Mouse (Mus musculus): ENCODE results near the gene Vps37d.
"Not testable (repeated sequence)": the region's sequence is repeated elsewhere in the genome, so short reads cannot be mapped to it uniquely, and the experiment has no call there.

The Vps37d gene

GRCm38 (mm10) chr5:135073349-135074150, 4.5 kb downstream of the Vps37d start:
- DNase-seq = peak; percentile 29

DNA sequence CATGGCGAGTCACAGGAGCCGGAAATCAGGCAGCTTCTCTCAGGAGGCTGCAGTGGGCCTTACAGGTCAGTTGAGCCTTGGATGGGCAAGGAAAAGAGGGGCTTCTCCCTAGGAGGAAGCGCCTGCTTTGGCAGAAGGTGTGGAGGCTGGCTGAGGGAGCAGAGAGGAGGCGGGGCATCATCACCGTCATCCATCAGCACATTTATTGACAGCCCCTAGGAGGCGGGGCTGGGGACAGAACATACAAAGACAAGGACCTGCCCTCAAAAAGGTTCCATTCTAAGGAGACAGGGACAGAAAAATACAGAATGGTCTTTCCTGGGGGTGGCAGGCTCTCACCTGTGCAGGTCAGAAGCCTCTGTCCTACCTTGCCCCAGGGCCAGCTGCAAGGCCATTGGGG, 5.3 kb downstream of the Vps37d start:
- no peak for DNase-seq

DNA sequence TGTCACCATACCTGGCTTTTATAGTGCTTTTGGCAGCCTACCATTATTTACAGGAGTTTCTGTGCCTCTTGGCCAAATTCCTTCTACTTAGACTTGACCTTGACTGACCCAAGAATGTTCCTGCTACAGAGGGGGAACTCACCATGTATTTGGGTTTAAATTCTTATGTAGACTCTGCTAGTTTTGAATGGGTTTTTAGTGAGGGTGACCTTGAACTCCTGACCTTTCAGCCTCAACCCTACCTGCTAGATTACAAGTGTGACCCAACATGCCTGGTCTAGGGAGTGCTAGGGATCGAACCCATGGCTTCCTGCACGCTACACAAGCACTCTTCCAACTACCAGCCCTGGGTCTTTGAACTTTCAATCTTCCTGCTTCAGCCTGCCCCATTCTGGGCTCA, 6.0 kb downstream of the Vps37d start:
- no peak for DNase-seq

GRCm38 (mm10) chr5:135070448-135070847, 7.6 kb downstream of the Vps37d start:
- no peak for DNase-seq

DNA sequence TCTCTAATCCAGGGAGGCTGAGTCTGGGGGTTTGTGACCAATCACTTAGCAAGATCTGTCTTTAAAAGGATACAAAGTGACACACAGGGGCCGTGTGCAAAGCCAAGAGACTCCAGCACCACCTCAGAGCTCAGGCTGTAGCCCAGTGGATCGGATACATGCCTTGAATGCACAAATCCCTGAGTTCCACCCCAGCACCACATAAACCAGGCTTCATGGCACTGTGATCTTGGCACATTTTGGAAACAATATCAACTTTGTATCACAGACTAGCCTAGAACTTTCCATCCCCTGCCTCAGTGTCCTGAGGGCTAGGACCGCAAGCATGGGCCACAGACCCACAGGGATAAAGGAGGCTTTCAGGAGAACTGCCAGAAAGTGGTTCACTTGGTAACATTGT, 12.1 kb downstream of the Vps37d start:
- DNase-seq = no peak

- DNase-seq = not testable (repeated sequence)
Observed at GRCm38 (mm10) chr5:135064909-135065446, 13.1 kb downstream of the Vps37d start, which contains the start of gene Bud23. Bud23 (minus strand) TSS chr5:135064959.

DNA sequence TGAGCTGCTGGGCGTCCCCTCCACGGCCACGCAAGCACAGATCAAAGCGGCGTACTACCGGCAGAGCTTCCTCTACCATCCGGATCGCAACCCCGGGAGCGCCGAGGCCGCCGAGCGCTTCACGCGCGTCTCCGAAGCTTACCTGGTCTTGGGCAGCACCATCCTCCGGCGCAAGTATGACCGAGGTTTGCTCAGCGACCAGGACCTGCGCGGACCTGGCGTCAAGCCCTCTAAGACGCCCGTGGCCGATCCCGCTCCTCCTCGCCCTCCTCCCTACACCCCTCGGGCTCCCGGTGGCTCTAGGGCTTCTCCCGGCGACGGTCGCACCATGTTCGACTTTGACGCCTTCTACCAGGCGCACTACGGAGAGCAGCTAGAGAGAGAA, 13.7 kb downstream of the Vps37d start:
- DNase-seq = no peak

- peak; percentile 99 for DNase-seq
Observed at GRCm38 (mm10) chr5:135063629-135064381, 14.3 kb downstream of the Vps37d start, which contains the start of gene Dnajc30. Dnajc30 (plus strand) TSS chr5:135064202.

DNA sequence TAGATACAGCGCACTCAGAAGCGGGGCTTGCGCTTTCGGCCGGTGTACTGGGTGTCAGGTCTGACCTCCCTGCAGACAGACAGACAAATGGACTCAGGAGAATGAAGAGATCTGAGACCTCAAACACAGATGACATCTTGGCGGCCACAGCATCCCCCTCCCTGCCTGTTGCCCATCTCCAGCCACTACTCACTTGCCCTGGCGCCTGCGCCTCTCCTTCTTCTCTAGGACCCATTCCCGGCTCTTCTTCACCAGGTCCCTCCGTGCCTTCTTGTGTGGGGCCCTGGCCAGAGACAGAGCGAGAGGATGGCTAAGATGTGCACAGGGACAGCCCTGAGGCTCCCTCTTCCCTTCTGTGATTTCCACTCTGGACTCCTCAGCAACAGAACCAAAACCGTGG, 24.7 kb downstream of the Vps37d start:
- no peak for DNase-seq

DNA sequence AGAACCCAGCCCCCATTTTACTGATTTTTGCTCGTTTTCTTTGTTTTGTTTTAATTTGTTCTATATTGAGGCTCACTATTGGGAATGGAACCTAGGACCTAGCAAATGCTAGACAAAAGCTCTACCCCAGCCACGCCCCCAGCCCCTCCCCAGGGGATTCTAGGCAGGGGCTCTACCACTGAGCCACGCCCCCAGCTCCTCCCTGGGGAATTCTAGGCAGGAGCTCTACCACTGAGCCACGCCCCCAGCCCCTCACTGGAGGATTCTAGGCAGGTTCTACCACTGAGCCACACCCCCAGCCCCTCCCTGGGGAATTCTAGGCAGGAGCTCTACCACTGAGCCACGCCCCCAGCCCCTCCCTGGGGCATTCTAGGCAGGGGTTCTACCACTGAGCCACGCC, 28.8 kb downstream of the Vps37d start:
- DNase-seq = not testable (repeated sequence)

DNA sequence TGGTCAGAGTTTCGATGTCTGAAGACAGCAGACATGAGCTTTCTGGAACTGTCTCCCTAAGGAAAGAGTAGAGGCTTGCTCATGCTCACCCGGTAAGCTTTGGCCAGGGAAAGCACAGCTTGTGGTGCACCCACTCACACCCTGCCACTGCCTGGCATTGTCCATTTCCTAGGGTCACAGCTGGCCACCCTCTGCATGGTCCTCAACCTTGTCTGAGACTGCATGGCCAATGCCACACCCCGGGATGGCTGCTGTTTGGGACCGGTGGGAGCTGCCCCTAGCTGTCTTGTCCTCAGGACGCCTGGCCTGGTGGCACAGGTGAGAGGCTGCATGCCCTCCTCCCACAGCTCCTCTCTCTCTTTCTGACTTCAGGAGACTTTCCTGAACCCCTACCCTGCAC, 29.5 kb downstream of the Vps37d start:
- DNase-seq = no peak

GRCm38 (mm10) chr5:135044575-135044974, 33.5 kb downstream of the Vps37d start:
- no peak for DNase-seq

- no peak for DNase-seq
Observed at GRCm38 (mm10) chr5:135042105-135042788, 35.8 kb downstream of the Vps37d start.

GRCm38 (mm10) chr5:135040777-135041176, 37.3 kb downstream of the Vps37d start:
- no peak for DNase-seq

DNA sequence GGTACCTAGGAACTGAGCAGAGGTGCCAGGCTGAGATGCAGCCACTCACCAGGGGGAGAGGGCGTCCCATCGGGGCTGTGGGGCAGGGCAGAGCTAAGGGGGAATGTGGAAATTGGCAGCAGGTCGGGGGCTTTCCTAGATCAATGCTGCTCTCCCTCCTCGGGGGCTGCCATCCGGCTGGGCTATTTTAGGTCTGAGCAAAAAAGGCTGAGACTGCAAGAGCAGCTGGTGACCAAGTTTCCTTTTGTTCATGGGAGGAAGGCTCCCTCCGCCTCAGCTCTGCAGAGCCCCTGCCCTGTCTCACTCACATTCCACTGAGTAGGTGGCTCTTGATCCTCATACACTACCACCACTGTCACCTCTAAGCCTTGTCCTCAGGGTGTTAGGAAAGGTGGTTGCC, 38.0 kb downstream of the Vps37d start:
- no peak for DNase-seq

DNA sequence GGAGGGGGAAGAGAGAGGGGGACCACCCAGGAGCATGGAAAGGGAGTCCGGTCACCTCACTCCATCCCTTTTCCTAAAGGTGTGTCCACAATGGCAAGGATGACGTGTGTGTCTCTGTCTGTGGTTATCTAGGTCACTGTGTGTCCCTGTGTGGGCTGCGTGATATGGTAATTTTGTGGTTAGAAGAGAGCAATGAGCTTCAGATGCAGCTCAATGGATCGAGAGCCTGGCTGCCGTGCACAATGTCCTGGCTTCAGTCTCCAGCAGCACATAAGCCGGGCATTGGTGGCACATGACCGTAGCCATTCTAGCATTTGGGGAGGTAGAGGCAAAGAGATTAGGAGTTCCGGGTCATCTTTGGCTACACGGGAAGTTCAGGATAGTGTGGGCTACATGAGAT, 38.5 kb downstream of the Vps37d start:
- DNase-seq = no peak

DNA sequence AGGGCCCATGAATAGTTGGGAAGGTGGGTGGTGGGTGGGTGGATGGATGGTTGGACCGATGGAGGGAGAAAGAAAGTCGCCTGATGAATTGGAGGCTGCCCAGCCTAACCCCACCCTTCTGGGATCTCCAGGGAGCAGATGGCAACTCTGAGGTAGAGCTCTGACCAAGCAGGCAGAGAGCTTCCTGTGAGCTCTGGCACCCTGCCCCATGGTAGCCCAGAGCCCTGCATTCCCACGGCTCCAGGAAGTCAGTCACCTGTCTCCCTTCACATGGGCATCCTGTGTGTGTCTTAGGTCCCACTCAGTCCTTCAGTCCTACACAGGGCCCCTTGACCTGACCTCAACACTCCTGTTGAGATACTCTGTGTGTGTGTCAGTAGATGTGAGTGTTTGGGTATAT, 40.1 kb downstream of the Vps37d start:
- DNase-seq = no peak

GRCm38 (mm10) chr5:135035608-135036359, 42.3 kb downstream of the Vps37d start:
- DNase-seq = no peak

DNA sequence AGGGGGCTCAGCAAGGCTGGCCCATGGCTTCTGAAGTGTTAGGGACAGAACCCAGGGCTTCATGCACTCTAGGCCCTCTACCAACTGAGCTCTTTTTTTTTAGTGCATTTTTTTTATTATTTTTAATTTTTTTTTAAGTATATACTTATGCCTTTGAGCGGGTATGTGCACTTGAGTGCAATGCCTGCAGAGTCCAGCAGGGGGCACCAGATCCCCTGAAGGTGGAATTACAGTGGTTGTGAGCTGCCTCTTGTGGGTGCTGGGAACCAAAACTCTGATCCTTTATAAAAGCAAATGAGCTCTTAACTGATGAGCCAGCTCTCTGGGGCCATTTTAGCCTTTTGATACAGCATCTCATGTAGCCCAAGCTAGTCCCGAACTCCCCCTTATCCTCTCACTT, 43.5 kb downstream of the Vps37d start:
- no peak for DNase-seq

GRCm38 (mm10) chr5:135032581-135032980, 45.5 kb downstream of the Vps37d start:
- DNase-seq = no peak

DNA sequence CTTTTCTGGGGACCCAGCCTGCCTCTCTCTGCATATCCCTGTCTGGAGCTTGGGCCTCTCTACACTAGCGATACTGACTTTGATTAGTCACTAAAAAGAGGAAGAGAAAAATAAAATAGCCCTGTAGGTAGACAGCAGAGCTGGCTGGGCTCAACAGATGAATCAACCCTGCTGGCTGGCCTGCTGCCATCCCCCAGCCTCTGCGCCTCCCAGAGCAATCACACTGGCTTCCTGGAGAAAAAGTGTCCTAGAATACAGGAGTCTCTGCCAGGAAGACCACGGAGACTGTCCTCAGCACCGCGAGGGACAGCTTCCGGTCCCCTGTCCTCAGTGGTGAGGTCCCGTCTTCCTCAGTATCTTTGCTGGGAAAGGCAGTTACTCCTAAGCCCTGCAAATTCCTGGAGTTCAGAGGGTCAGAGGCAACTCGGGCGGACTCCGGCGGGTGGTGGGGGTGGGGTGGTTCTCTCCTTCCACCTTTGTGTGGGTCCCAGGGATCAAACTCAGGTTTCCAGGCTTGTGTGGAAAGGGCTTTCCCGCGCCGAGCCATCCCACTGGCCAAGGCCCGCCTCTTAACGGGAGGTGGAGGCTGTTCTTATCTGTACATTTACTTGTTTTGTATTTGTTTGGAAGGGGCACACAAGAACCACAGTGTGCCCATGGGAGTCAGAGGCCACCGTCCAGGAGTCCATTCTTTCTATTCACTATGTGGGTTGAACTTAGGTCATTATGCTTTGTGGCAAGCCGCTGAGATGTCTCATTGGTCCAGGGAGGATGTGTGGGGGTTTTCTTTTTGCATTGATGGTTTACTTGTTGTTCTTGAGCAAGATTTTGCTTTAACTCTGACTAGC, 48.8 kb downstream of the Vps37d start:
- DNase-seq = peak; percentile 82

- no peak for DNase-seq
Observed at GRCm38 (mm10) chr5:135025899-135026298, 52.2 kb downstream of the Vps37d start.
